16 mouse cellular contexts compared by ENCODE assay signal in genomic region chr13:92705016-92705535, GRCm38 (mm10).
"Had no signal": no experiment of that assay in that cellular context is flagged by ENCODE, and none has a peak within 500 bp of the region (broad histone marks: within the 10 kb centered on the region; RNA-seq: fewer than 3 reads in every experiment).

No protein-coding gene starts in this region.

- ATAC-seq: inflammation-experienced regulatory T-cells, adult 6 months; midbrain, embryonic 13.5 days had no signal

- DNase-seq: kidney, adult 11 months; kidney, adult 8-10 months; kidney, postnatal 10 days; kidney, postnatal 36 days; layer of hippocampus, postnatal 36 days; liver, embryonic 13.5 days; right cerebral cortex, adult 18-20 months; right cerebral cortex, postnatal 14 days; right cerebral cortex, postnatal 4 days; thymus, postnatal 36 days had no signal

- H3K9me3 ChIP-seq: kidney, embryonic 15.5 days; liver, embryonic 13.5 days; midbrain, embryonic 13.5 days had no signal

- H3K27me3 ChIP-seq: kidney, embryonic 15.5 days; liver, embryonic 13.5 days had no signal

- H3K27ac ChIP-seq: kidney, embryonic 15.5 days; left cerebral cortex, adult 2 months; liver, embryonic 13.5 days; macrophage; midbrain, embryonic 13.5 days had no signal

- H3K4me2 ChIP-seq: kidney, embryonic 15.5 days; liver, embryonic 13.5 days; lung, embryonic 14.5 days; midbrain, embryonic 13.5 days had no signal

- H3K9ac ChIP-seq: kidney, embryonic 15.5 days; liver, embryonic 13.5 days; lung, embryonic 14.5 days; midbrain, embryonic 13.5 days had no signal

- H3K4me3 ChIP-seq: kidney, embryonic 15.5 days; left cerebral cortex, adult 2 months; liver, embryonic 13.5 days; midbrain, embryonic 13.5 days had no signal
